Mouse (Mus musculus): ENCODE results near the gene Taar4.

The Taar4 gene

GRCm38 (mm10) chr10:24007034-24007433 lies 46.7 kb downstream of the Taar4 start:
- no peak for DNase-seq (ENCODE audit: low read depth)

- no peak for DNase-seq (ENCODE audit: low read depth)
These were observed 47.8 kb downstream of the Taar4 start for GRCm38 (mm10) chr10:24008143-24008542.
